Comparison of ENCODE assay signal across 15 mouse cellular contexts in the genomic region with DNA sequence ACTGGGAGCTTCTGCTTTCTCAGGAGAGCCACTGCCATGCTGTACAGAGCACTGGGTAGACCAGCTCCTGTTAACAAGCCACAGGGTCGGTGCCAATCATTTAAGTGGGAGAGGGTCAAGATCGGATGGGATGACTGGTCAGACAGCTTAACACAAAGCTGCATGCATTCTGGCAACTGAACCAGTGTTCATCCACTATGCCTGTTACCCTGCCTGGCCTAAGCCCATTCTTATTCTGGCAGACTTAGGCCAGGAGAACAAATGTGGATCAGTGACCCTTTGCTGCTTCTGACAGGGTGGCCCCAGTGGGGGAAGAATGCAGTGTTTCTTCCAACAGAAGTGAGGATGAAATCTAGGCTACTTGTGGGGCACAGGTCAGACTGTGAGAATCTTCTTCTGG.
"Had no signal": no experiment of that assay in that cellular context is flagged by ENCODE, and none has a peak within 500 bp of the region (broad histone marks: within the 10 kb centered on the region; RNA-seq: fewer than 3 reads in every experiment).

No protein-coding gene starts in this region.

- H3K9me3 ChIP-seq: liver, embryonic 13.5 days; liver, embryonic 15.5 days; lung, embryonic 15.5 days; midbrain, embryonic 13.5 days; midbrain, embryonic 15.5 days; neural tube, embryonic 12.5 days; stomach, embryonic 15.5 days had no signal

- H3K4me3 ChIP-seq: liver, embryonic 13.5 days; liver, embryonic 15.5 days; lung, embryonic 15.5 days; megakaryocyte, embryonic 14.5 days; midbrain, embryonic 13.5 days; midbrain, embryonic 15.5 days; neural tube, embryonic 12.5 days; stomach, embryonic 15.5 days had no signal

- H3K9ac ChIP-seq: liver, embryonic 13.5 days; liver, embryonic 15.5 days; liver, postnatal 0 days; lung, embryonic 15.5 days; midbrain, embryonic 13.5 days; midbrain, embryonic 15.5 days; neural tube, embryonic 12.5 days; stomach, embryonic 15.5 days had no signal

- DNase-seq: liver, embryonic 13.5 days; liver, postnatal 0 days; right cerebral cortex, postnatal 14 days; thymus, adult 18-20 months; thymus, postnatal 14 days; thymus, postnatal 36 days had no signal

- H3K36me3 ChIP-seq: liver, embryonic 13.5 days; liver, embryonic 15.5 days; lung, embryonic 15.5 days; midbrain, embryonic 13.5 days; midbrain, embryonic 15.5 days; neural tube, embryonic 12.5 days; stomach, embryonic 15.5 days had no signal

- H3K4me1 ChIP-seq: liver, embryonic 13.5 days; liver, embryonic 15.5 days; megakaryocyte, embryonic 14.5 days; midbrain, embryonic 13.5 days; midbrain, embryonic 15.5 days; neural tube, embryonic 12.5 days; stomach, embryonic 15.5 days had no signal

- H3K4me2 ChIP-seq: liver, embryonic 13.5 days; liver, embryonic 15.5 days; lung, embryonic 15.5 days; midbrain, embryonic 11.5 days; midbrain, embryonic 13.5 days; midbrain, embryonic 15.5 days; neural tube, embryonic 12.5 days; stomach, embryonic 15.5 days had no signal

- ATAC-seq: liver, postnatal 0 days; midbrain, embryonic 13.5 days; midbrain, embryonic 15.5 days had no signal

- H3K27me3 ChIP-seq: liver, embryonic 13.5 days; liver, embryonic 15.5 days; lung, embryonic 15.5 days; megakaryocyte, embryonic 14.5 days; midbrain, embryonic 13.5 days; midbrain, embryonic 15.5 days; neural tube, embryonic 12.5 days; stomach, embryonic 15.5 days had no signal

- H3K27ac ChIP-seq: liver, embryonic 13.5 days; liver, embryonic 15.5 days; lung, embryonic 15.5 days; macrophage; midbrain, embryonic 13.5 days; midbrain, embryonic 15.5 days; neural tube, embryonic 12.5 days; stomach, embryonic 15.5 days had no signal
